Mouse (Mus musculus) limb, embryonic 14.5 days (tissue): ENCODE measurements at regions not wholly inside any gene's neighbourhood (a gene's known extent, or its start where the extent isn't known, plus 50 kb on each side); places are given as distances from the start of the nearest gene placed in this dataset.
A peak's percentile ranks its signal among the peaks of the same experiment; 100 is the strongest.

Experiments
- ATAC-seq: fragments of 200-750 bp; cut with Nextera tagmentation; 2 replicates; pipeline ENCODE4 v1.8.0; 2017; ENCODE audit warnings: low read depth, moderate number of reproducible peaks, moderate TSS enrichment; ENCODE audit not compliant: low FRiP score
- DNase-seq: peaks from one replicate; pipeline ENCODE4 v3.0.0-alpha.2; 2015; ENCODE audit warnings: low spot score
- H3K27ac ChIP-seq: fragments of 300-500 bp; sonication (generic); replicated peaks from 2 replicates; pipeline ENCODE4 v1.5.1; 2014; ENCODE audit warnings: low read depth, mild to moderate bottlenecking, low read length, moderate library complexity, mixed read lengths
- H3K27me3 ChIP-seq: fragments of 300-500 bp; sonication (generic); 2 replicates; pipeline ENCODE4 v1.6.1; 2014; ENCODE audit warnings: low read length, mixed read lengths; ENCODE audit not compliant: control insufficient read depth, insufficient read depth
- H3K36me3 ChIP-seq: fragments of 300-500 bp; sonication (generic); 2 replicates; pipeline ENCODE4 v1.6.1; 2014; ENCODE audit warnings: mild to moderate bottlenecking, low read length, moderate library complexity, mixed read lengths; ENCODE audit not compliant: control insufficient read depth, insufficient read depth
- H3K4me1 ChIP-seq: fragments of 300-500 bp; sonication (generic); 2 replicates; pipeline ENCODE4 v1.6.1; 2014; ENCODE audit warnings: antibody characterized with exemption, low read length, mixed read lengths; ENCODE audit not compliant: control insufficient read depth, insufficient read depth
- H3K4me2 ChIP-seq: fragments of 300-500 bp; sonication (generic); replicated peaks from 2 replicates; pipeline ENCODE4 v1.6.1; 2014; ENCODE audit warnings: low read depth, mild to moderate bottlenecking, low read length, moderate library complexity; ENCODE audit not compliant: severe bottlenecking
- H3K4me3 ChIP-seq: fragments of 300-500 bp; sonication (generic); replicated peaks from 2 replicates; pipeline ENCODE4 v1.5.1; 2014; ENCODE audit warnings: low read length
- H3K9ac ChIP-seq: fragments of 300-500 bp; sonication (generic); 2 replicates; pipeline ENCODE4 v1.6.1; 2014; ENCODE audit warnings: mild to moderate bottlenecking, low read depth, low read length, moderate library complexity; ENCODE audit not compliant: severe bottlenecking
- H3K9me3 ChIP-seq: fragments of 300-500 bp; sonication (generic); 2 replicates; pipeline ENCODE4 v1.6.1; 2016; ENCODE audit warnings: low read length; ENCODE audit not compliant: control insufficient read depth
- POLR2A ChIP-seq: fragments of 200-500 bp; IDR thresholded peaks from 2 replicates; pipeline ENCODE4 v1.8.0; 2012; ENCODE audit warnings: inconsistent platforms, mild to moderate bottlenecking, moderate library complexity, borderline replicate concordance; ENCODE audit not compliant: insufficient read depth, insufficient read length; ENCODE audit errors: extremely low read depth
- WGBS: fragments of 180-500 bp; shearing (Covaris S2); extraction: QIAGEN DNeasy Blood & Tissue Kit; methylation state at CpG from one replicate; pipeline ENCODE4 v1.1.7; 2014; 5-methylcytosine and 5-hydroxymethylcytosine counted together

GRCm38 (mm10) chr11:23996250-23996649 lies 78.6 kb downstream of the A830031A19Rik start:
- ATAC-seq (no peak), DNase-seq (no peak)
- no peak overlapping the region for H3K4me3 ChIP-seq
- H3K9ac ChIP-seq = no peak overlapping the region
- TF ChIP-seq POLR2A = no peak
- H3K27ac ChIP-seq = no peak overlapping the region
- no peaks in the 10 kb centered on the region for H3K36me3 ChIP-seq
- 85% methylated on average over 9 of the region's 9 CpGs for WGBS
- H3K4me2 ChIP-seq = no peak overlapping the region
- H3K4me1 ChIP-seq = no peaks in the 10 kb centered on the region
- H3K9me3 ChIP-seq = no peaks in the 10 kb centered on the region
- H3K27me3 ChIP-seq = no peaks in the 10 kb centered on the region

GRCm38 (mm10) chr11:23994160-23994559 lies 80.7 kb downstream of the A830031A19Rik start:
- Histone ChIP-seq H3K4me1 (no peaks in the 10 kb centered on the region), H3K4me2 (no peak overlapping the region), H3K9me3 (no peaks in the 10 kb centered on the region), H3K27ac (no peak overlapping the region), H3K27me3 (no peaks in the 10 kb centered on the region), H3K9ac (no peak overlapping the region), H3K4me3 (no peak overlapping the region), H3K36me3 (no peaks in the 10 kb centered on the region)
- no peak for ATAC-seq
- TF ChIP-seq POLR2A = no peak
- DNase-seq = no peak

GRCm38 (mm10) chr11:23987532-23988450 lies 87.1 kb downstream of the A830031A19Rik start:
- H3K4me2 ChIP-seq = no peak overlapping the region
- ATAC-seq (no peak), DNase-seq (no peak)
- TF ChIP-seq POLR2A = no peak
- no peak overlapping the region for H3K4me3 ChIP-seq
- H3K9ac ChIP-seq = no peak overlapping the region
- no peaks in the 10 kb centered on the region for H3K4me1 ChIP-seq
- H3K27me3 ChIP-seq = no peaks in the 10 kb centered on the region
- WGBS = 49% methylated on average over 7 of the region's 7 CpGs
- H3K27ac ChIP-seq = no peak overlapping the region
- no peaks in the 10 kb centered on the region for H3K36me3 ChIP-seq
- H3K9me3 ChIP-seq = no peaks in the 10 kb centered on the region

GRCm38 (mm10) chr11:23985231-23985630 lies 89.6 kb downstream of the A830031A19Rik start:
- H3K4me3 ChIP-seq = no peak overlapping the region
- H3K4me1 ChIP-seq = no peaks in the 10 kb centered on the region
- H3K27me3 ChIP-seq = no peaks in the 10 kb centered on the region
- TF ChIP-seq POLR2A = no peak
- no peaks in the 10 kb centered on the region for H3K36me3 ChIP-seq
- DNase-seq (no peak), ATAC-seq (no peak)
- no peaks in the 10 kb centered on the region for H3K9me3 ChIP-seq
- no peak overlapping the region for H3K9ac ChIP-seq
- no peak overlapping the region for H3K27ac ChIP-seq
- no peak overlapping the region for H3K4me2 ChIP-seq
- 79% methylated on average over 3 of the region's 3 CpGs for WGBS

GRCm38 (mm10) chr11:23979332-23979731 lies 84.3 kb upstream of the Papolg start:
- H3K4me1 ChIP-seq = no peaks in the 10 kb centered on the region
- no peaks in the 10 kb centered on the region for H3K36me3 ChIP-seq
- 9% methylated on average over 5 of the region's 5 CpGs for WGBS
- no peak overlapping the region for H3K9ac ChIP-seq
- no peak overlapping the region for H3K4me3 ChIP-seq
- ATAC-seq = peak; percentile 79; the same call in 1 of the 2 replicates
- H3K27ac ChIP-seq = no peak overlapping the region
- H3K27me3 ChIP-seq = no peaks in the 10 kb centered on the region
- H3K9me3 ChIP-seq = no peaks in the 10 kb centered on the region
- DNase-seq = peak; percentile 76
- TF ChIP-seq POLR2A = no peak
- no peak overlapping the region for H3K4me2 ChIP-seq
